Mouse (Mus musculus): ENCODE results near the gene Vasp.

The Vasp gene

DNA sequence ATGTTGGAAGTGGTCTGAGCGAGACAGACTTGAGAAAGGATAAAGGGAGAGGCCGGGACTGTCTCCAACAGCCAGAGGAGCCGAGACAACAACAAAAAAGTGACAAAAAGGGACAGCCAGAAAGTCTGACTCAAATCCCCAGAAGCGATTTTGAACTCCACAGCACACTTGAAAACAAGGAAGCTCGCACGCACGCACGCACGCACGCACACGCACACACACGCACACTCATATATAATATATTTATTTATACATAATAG lies 31.4 kb upstream of the Vasp start:
- no peak for DNase-seq

DNA sequence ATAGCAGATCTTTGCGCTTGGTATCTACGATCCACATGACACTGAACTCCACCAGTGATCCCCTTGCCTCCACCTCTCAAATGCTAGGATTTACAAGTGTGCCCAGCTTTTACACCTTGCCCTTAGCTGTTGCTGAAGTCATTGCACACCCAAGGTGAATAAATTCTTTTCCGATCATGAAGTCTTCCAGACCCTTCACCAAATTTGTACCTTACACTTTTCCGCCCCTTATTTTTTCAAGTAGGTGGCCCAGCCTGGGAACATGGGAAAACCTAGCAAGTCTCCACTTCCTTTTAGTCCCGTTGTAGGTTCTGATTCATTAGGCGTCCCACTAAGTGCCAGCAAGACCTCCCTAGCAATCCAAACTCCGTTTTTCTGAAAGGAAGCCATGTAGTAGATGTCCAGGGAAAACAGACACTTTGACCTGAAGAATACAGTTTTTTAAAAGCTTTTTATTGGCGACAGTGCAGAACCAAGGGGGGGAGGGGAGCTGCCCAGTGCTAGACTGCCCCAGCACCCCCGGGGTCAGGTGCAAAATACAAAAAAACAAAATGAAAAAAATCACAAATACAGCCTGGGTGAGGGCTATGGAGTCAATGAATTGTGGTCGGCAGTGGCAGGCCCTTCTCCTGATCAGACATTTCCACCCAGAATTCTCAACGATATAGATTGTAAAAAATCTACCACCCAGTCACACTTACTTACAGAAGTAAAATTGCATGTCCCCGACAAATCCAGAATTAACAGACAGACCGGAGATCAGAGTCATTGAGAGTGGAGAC lies 30.8 kb upstream of the Vasp start:
- DNase-seq = no peak

DNA sequence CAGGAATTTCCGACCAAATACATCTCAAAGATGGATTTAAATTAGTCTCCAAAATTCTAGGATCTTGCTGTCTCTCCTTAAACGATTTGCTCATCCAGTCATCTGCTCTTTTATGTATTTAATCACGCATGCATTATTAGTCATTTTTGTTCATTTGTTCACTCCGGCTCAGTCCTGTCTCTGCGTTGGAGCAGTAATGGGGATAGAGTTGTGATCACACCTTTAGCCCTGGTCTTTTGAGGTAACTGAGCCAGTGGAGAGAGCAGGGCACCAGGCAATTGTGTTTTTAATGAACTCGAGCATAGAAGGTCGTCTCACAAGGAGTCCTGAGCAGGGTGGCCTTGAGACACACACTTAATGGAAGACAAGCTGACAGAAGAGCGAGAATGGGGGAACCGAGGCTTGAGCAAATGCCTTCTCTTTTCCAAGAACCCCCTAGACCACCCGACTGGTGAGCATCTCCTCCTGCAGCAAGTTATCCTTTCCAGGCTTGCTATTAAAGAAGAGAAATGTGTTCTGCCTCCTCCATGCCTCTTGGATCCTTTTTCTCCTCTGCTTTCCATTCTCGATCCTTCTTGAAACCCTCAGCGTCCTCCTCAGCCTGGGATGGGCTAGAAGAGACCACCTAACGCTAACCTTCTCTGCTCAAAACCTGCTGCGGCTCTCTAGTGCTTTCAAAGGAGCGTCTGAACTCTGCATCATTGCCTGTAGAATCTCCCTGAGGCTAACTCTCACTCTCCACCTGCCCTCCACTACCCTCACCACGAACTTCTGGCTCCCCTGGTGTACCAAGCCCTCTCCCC lies 30.0 kb upstream of the Vasp start:
- no peak for DNase-seq

DNA sequence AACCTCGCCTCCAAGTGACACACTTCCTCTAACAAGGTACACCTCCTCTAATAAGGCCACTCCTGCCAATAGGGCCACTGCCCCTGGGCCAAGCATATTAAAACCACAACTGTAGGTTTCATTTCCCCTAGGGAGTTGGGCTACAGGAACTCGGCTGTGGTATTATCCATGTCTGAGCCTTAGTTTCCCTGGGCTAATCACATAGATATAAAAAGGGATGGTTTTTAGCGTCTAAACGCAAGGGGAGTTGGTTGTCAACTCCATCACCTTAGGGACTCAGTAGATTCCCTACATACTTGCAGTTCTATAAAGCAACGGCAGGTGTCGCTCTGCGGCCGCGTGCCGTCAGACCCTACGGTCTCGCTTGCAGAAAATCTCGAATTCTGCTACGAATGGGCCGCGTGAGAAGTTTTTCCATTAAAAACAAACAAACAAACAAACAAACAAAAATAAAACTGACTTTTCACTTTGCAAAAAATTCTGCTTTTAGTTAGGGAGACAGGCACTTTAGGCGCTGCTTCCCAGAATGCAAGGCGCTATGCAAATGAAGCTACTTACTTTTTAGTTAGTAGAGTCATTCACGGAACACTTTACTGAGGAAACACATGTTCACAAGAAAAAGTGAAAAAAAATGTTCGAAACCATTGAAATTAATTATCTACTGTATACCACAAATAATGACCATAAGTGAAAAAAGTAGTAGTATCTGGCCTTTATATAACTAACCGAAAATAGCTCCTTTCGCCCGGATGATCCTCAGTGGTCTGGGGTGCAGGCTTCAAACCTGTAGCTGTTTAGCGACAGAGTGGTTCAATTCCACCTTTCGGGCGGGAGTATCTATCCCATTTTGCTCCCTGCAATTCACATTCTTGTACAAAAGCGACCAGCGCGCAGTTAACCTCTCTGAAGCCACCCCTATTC lies 29.1 kb upstream of the Vasp start:
- peak; percentile 85 for DNase-seq

DNA sequence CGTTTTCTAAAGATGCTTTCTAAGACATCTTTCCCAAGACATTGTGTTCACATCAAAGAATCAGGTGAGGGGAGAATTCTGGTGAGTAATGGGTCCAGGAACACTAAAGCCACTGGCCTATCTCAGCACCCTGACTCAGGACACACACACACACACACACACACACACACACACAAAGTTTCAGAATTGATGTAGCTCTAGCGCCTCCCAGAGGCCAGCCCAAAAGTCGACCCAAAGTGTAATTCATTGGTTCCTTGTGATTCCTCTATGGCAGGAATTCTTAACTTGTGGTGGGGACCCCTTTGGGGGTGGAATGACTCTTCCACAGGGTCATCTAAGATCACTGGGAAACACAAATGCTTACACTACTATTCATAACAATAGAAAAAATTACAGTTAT lies 27.6 kb upstream of the Vasp start:
- DNase-seq = peak; percentile 52

DNA sequence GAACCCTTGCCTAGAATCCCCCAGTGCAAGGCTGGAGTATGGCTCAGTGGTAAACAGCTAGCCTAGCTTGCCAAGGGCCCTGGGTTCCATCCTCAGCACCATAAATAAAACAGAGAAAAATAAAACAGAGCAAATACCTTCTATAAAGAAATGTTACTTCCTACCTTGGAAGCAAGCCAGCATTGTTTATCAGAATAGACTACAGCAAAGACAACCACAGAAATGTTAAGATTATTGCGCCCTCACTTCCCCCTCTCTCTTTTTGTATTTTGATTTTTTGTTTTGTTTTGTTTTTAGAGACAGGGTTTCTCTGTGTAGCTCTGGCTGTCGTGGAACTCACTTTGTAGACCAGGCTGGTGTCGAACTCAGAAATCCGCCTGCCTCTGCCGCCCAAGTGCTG lies 26.2 kb upstream of the Vasp start:
- DNase-seq = no peak

DNA sequence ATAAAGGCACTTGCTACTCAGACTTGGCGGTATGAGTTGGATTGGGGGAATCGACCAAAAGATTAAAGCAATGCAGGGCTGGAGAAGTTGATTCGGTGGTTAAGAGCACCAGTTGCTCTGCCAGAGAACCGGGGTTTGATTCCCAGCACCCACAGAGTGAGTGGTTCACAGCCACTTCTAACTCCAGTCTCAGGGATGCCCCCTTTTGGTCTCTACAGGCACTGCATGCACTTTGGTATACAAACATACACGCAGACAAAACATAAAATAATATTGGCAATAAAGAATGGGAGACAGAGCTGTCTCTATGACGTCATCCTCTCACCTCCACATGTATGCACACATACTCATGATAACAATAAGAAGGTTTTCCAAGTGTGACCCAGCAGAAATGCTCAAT lies 25.4 kb upstream of the Vasp start:
- DNase-seq = no peak

DNA sequence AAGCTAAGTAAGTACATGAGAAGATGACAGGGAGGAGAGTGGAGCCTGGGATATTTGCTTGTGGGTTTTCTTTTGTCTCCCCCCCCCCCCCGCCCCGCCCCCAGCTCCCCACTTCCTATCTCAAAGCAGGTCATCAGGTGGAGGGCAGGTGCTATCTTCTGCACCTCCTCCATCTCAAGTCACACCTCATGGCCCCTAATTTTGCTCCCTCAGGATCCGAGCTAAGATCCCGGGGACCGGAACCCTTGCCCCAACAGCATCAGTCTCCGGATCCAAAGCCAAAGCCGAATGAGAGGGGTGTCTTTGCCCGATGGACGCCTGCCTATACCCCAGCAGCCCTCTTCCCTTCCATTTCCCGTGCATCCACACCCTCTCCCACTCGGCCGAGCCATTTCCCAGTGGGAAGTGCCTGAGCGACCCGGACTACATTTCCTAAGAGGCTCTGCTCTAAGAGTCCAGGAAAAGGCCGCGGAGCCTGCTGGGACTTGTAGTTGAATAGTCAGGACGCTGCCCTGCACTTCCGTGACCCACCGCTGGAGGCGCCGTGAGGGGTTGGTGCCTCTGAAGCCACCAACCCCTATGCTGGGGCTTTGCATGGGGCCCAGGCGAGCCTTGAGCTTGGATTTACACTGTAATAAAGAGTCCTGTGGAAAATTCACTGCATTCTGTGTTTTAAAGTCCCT lies 24.0 kb upstream of the Vasp start:
- peak; percentile 97 for DNase-seq

DNA sequence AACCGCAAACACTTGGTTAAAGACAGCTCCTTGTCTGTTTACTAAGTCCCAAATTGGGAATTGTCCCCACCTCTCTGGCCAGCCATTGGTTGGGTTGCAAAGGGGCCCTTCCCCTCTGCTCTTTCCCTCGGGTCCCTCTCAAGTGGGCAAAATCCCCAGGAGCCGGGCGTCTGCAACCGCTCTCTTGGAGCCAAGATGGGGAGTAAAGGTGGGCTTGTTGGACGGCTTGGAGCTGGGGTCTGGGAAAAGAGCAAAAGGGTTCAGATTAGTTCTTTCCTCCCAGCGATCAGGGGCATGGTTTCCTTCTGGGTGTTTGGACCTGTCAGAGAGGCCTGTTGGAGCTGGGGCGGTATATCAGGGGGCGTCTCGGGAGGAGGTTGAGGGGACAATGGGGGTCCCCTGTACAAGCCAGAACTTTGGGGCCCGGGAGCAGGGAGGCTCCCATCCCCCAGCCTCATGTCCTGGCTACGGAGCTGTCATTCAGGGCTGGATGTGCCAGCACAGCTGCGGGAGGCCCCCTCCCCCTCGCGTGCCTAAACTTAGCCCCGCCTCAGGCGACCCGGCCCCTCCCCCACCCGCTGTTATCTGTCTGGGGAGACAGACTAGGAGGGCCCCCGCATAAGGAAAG lies 19.5 kb upstream of the Vasp start:
- peak; percentile 60 for DNase-seq

DNA sequence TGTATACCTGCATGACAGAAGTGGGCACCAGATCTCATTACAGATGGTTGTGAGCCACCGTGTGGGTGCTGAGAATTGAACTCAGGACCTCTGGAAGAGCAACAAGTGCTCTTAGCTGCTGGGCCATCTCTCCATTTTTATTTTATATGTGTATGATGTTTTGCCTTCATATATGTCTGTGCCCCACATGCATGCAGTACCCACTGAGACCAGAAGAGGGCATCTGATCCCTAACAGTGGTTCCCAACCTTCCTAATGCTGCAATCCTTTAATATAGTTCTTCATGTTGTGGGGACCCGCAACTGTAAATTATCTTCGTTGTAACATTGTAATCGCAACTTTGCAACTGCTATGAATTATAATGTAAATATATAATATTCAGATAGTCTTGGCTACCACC lies 13.1 kb upstream of the Vasp start:
- peak; percentile 61 for DNase-seq

DNA sequence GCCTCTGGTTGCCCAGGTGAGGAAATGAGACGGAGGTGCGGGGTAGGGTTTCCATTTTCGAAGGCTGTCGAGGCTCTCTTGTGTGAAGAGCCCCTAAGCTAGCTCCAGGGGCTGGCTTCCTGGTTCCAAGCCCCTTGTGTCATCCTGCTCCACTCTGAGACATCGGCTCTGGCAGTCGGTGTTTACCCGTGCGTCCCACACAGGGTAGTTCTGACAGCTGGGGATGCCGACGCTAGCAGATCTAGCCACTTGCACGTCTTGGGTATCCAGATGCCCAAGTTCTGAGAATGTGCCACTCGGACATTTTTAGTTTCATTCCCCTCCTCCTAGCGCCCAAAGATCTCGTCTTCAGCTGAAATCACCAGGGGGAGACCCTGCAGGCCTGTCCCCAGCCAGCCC lies 11.8 kb upstream of the Vasp start:
- DNase-seq = no peak

DNA sequence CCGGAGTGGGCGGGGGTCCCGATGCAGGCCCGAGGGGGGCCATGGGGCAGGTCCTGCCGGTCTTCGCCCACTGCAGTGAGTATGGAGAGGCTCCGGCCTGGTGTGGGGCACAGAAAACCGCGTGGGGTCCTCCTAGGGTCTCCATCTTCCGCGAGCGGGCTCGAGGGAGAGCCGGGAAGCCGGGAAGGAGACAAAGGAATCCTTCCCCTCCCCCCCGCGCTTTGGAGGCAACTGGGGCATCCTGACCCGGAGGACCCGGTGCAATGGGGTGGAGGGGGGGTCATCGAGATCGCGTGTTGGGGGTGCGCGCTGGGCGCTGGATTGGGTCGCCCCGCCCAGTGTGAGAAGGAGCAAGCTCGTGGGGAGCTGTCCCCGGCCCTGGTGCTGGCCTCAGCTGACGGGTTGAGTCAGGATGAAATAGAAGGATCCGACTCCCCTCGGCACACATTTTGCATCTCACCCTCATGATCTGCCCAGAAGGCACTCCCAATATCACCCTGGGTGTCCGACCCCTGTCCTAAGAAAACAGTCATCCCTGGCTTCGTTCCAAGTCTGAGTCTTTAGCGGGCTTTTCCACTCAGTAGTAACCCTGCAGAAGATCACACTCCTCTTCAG lies 11.3 kb upstream of the Vasp start:
- peak; percentile 73 for DNase-seq

DNA sequence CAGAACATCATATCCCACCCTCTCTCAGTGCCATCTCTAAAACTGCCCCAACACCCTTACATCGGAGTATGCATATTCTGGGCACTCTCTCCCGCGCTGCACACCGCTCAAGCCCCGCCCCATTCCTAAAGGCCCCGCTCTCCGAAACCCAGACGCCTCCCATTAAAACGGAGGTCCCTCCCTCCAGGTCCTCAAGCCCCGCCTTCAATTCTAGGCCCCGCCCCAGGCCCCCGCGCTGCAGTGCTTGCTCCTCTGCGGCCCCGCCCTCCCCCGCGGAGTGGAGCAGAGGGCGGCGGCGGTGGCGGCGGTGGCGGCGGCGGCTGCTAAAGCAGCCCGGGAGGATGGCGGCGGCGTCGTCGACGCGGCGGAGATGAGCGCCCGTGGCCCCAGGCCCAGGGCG lies 10.8 kb upstream of the Vasp start, which contains the start of gene Rtn2:
Gene Rtn2, plus strand, starts transcription at position 240 of the 400 bp plus-strand sequence.
- peak; percentile 84 for DNase-seq

DNA sequence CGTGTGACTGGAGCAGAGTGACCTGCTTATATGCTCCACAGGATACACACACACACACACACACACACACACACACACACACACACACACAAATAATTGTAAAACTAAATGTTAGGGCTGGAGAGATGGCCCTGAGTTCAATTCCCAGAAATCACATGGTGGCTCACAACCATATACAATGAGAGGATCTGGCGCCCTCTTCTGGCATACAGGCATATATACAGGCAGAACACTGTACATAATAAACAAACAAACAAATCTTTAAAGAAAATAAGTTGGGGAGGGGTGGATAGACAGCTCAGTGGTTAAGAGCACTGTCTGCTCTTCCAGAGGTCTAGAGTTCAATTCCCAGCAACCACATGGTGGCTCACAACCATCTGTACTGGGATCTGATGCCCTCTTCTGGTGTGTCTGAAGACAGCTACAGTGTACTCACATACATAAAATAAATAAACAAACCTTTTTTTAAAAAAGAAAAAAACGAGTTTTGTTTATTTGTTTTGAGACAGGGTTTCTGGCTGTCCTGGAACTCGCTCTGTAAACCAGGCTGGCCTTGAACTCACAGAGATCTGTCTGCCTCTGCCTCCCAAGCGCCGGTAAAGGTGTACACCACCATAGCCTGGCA lies 10.2 kb upstream of the Vasp start:
- DNase-seq = peak; percentile 57

DNA sequence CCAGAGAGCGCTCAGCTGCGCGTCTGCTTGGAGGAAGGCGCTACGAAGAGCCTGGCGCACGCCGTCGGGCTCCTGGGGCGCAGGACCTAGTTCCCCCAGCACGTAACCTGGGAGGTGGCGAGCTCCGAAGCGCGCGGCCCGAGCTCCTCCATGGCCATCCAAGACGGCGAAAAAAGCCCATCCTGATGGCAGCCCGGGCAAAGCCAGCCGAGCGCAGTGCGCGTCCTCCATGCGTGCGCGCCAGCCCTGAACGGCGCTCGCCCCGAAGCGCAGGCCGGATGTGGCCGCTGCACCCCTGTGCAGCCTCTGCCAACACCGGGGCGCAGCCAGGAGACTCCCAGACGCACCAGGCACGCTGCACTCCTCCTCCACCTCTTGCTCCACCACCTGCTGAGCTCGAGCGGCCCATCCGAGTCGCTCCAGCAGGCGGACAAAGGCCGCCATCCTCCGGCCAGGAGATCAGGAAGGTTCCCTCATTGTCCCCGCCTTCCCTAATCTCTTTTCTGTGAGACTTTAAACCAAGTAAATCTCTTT lies 8.0 kb upstream of the Vasp start, which contains the start of gene Ppm1n:
Gene Ppm1n, minus strand, starts transcription at position 484 of the 534 bp plus-strand sequence.
- no peak for DNase-seq

DNA sequence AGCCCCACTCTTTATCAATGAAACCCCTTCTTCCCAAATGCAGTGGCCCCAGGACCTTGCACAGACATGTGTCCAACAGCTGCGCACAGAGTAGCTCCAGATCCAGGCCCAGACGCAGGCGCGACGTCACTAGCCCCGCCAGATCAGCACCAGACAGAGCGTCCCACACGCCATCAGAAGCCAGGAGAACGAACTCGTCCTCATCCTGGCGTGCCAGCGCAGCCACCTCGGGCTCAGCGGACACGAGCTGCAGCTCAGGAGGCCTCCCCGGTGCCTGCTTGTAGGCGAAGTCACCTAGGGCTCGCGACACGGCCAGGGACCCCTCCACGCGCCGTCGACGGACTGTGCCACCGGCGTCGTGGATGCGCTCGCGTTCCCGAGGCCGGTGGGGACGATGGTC lies 7.4 kb upstream of the Vasp start:
- DNase-seq = no peak

DNA sequence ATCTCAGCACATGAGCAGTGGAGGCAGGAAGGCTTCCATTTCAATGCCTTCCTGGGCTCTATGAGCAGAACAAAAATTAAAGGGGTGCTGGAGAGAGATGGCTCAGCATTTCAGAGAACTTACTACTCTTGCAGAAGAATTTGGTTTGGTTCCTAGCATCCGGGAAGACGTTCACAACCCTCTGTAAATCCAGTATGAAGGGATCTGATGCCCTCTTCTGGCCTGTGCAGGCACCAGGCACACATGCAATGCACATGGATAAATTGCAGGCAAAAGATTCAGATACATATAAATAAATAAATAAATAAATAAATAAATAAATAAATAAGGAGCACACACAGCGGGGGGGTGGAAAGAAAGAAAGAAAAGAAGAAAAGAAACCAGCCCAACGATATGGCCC lies 4.6 kb upstream of the Vasp start:
- no peak for DNase-seq

DNA sequence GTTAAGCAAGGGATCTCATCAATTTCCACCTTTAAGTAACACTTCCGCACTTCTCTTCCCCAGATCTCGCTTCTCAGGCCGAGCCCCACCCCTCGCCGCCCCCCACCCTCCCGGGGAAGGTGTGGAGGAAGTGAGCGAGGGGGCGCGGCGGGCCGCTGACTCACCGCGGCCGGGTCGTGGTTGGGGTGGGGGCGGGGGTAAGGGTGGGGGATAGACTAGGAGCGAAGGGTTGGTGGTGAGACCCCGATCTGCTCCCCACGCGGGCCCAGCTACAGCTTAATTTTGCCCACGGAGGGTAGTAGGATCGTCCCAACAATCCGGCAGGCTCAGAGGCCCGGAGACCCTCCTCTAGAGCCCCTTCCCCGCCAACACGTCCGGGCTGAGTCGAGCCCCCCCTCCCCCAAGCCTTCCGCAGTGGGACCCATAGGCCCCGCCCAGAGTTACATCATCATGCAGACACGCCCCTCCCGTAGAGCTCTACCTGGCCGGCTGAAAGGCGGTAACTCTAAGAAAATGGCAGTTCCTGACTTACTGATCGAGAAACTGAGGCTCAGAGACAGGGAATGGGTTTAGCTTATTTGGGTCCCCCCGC lies 652 bp upstream of the Vasp start:
- peak; percentile 89 for DNase-seq

DNA sequence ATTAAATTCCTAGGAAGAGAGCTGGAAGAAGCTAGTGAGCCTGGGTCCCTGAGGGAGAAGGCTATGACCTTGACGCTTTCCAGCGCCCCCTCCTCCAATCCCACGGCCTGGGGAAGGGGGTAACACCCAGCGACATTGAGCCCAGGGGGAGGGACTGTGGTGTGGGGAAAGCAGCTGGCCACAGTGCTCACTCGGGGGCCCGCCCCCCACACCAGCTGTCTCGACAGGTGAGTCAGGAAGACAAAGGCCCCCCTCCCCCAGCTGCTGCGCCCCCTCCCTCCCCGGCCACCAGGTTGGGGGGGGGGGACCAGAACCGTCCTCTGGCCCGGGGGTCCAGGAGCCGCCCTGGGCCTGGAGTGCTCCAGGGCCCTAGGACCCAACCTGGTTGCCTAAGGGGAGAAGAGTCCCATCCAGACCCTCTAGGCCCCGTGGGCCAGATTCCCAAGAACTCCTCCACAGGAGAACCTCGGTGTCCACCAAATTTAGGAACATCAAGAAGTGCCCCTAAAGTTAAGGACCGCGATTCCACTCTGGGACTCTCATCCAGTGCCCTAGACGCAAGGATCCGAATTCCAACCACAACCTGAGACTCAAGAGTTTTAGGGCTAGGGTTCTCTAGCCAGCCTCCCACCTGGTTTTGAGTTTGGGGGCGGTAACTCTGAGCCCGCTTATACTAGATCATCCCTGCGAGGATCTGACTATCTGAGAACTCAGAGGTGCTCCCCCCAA lies 944 bp downstream of the Vasp start:
- DNase-seq = peak; percentile 39
